Mouse (Mus musculus) CH12.LX (cell line): ENCODE results near the gene Pum2.

Source experiments
- CTCF ChIP-seq, 2 experiments: IDR thresholded peaks in 1 of 2; conservative IDR thresholded peaks in 1 of 2; 2 replicates each; pipeline ENCODE4 v1.5.1; 2011 to 2012; ENCODE audit warnings: low read depth in 2 of 2, low read length in 2 of 2, improper control_type of control experiment in 1 of 2, inconsistent platforms in 1 of 2, mild to moderate bottlenecking in 1 of 2, moderate library complexity in 1 of 2
- E2F4 ChIP-seq: IDR thresholded peaks from 2 replicates; pipeline ENCODE4 v1.6.1; 2011; ENCODE audit warnings: low read depth, low read length, improper control_type of control experiment; ENCODE audit not compliant: insufficient replicate concordance

GRCm38 (mm10) chr12:8753654-8754053, 79.7 kb downstream of the Pum2 start:
- TF ChIP-seq CTCF (conservative IDR thresholded peaks at IDR 0.05 in 1 of 2, IDR thresholded peaks at IDR 0.05 in 1 of 2; ENCODE audit: low read depth in 2 of 2, low read length in 2 of 2): no peak
- no peak for TF ChIP-seq E2F4
